Mouse (Mus musculus) lung, postnatal 0 days (tissue): ENCODE data around the gene Sar1b.

Experiments
- CTCF ChIP-seq: IDR thresholded peaks from 2 replicates; pipeline ENCODE4 v1.5.1; 2016; ENCODE audit warnings: antibody characterized with exemption, mild to moderate bottlenecking
- EP300 ChIP-seq: IDR thresholded peaks from 2 replicates; pipeline ENCODE4 v1.6.1; 2016; ENCODE audit warnings: antibody characterized with exemption, mild to moderate bottlenecking, control low read depth

DNA sequence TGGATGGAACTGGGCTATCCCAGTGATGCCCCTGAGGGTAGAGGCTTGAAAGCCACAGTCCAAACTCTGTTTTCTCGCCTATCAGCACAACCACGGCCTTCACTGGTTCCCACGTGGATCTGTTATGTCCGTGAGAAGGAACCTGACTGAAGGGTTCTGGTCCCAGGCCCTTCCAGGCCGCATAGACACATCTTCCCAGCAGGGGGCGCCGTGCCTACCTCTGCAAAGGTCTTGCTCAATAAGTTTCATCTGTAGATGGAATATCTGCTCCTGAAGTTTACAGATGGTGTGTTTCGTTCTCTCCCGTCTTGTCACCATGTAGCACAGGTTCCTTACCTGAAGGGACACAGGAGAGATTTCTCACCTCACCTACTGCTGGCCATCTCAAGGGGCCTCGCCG, 57.4 kb downstream of the Sar1b start:
- TF ChIP-seq EP300 (no peak), CTCF (peak; percentile 93)
